Mouse (Mus musculus): ENCODE measurements around the gene Gm6793.

DNA sequence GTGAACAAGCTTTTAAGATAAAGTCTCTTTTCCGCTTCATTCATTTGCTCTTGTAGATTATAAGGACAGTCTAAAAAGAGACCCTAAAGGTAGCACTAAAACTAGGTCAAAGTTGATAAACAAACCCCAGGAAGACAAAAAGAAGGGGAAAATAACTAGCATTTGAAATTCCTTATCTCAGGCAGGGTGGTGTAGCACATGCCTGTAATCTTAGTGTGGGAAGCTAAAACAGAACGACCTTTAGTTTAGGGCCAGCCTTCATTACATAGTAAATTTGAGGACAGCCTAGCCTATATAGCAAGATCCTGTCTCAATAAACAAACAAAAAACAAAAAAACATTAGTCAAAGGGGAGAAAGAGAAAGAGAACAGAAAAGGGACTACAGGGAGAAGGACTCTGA lies 7.2 kb downstream of the Gm6793 start:
- no peak for TF ChIP-seq EP300 (IDR thresholded peaks at IDR 0.05; ENCODE audit: low read depth)
- no peak for TF ChIP-seq CTCF (IDR thresholded peaks at IDR 0.05; ENCODE audit: low read depth)
